Mouse (Mus musculus) cerebellum, adult 2 months (tissue): ENCODE data around the gene Zscan20.

ENCODE experiments used
- CTCF ChIP-seq: fragments of 200-500 bp; IDR thresholded peaks from 2 replicates; pipeline ENCODE4 v1.5.1; 2011; ENCODE audit warnings: low read depth, mild to moderate bottlenecking, control low read depth, low read length, moderate library complexity, borderline replicate concordance; ENCODE audit not compliant: insufficient read depth
- POLR2A ChIP-seq: fragments of 200-500 bp; IDR thresholded peaks from 2 replicates; pipeline ENCODE4 v1.6.1; 2011; ENCODE audit warnings: low read length, control low read depth, borderline replicate concordance; ENCODE audit not compliant: insufficient read depth

DNA sequence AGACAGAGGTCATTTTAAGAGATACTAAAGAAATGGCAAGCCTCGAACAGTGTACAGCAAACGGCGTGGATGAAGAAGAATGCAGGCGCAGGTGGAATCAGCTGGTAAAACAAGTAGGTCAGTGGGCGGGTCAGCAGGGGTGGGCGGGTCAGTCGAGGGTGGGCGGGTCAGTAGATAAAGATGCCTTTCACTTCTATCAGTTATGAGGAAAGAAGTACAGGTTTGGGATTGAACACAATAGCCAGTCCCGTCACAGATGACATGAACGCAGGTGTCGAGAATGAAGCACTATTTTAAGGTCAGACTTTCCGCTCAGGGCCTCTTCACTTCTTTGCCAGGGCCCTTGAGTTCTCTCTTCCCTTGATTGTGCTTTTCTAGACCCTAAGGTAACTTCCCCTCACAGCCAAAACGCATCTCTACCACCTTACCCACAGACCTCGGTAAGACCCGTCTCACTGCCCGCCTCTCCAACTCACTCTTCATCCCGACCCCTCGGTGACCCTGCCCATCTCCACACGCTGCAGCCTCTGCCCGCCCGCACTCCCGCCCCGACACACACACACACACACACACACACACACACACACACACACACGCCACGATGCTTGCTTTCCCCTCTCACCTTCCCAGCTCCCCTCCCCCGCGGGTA is 498 bp downstream of the Zscan20 start:
- no peak for TF ChIP-seq CTCF
- TF ChIP-seq POLR2A: no peak
